Mouse (Mus musculus) stomach, embryonic 15.5 days (tissue): ENCODE measurements around the gene Gng12. TPM values are rescaled to one million over a fixed set of nuclear protein-coding genes. Genes with fewer than 3 reads are reported as not detected.

Experiments used
- ATAC-seq: fragments of 200-750 bp; cut with Nextera tagmentation; 2 replicates; pipeline ENCODE4 v1.8.0; 2017; ENCODE audit warnings: low read depth, moderate number of reproducible peaks, moderate TSS enrichment; ENCODE audit not compliant: insufficient read depth, low FRiP score
- H3K27ac ChIP-seq: fragments of 300-500 bp; sonication (generic); 2 replicates; pipeline ENCODE4 v1.5.1; 2015; ENCODE audit warnings: mild to moderate bottlenecking, inconsistent platforms
- H3K27me3 ChIP-seq: fragments of 300-500 bp; sonication (generic); replicated peaks from 2 replicates; pipeline ENCODE4 v1.6.1; 2015; ENCODE audit warnings: inconsistent platforms
- H3K36me3 ChIP-seq: fragments of 300-500 bp; sonication (generic); 2 replicates; pipeline ENCODE4 v1.6.1; 2015; ENCODE audit warnings: inconsistent platforms
- H3K4me1 ChIP-seq: fragments of 300-500 bp; sonication (generic); 2 replicates; pipeline ENCODE4 v1.6.1; 2015; ENCODE audit warnings: inconsistent platforms
- H3K4me2 ChIP-seq: fragments of 300-500 bp; sonication (generic); 2 replicates; pipeline ENCODE4 v1.6.1; 2015; ENCODE audit warnings: mild to moderate bottlenecking, inconsistent platforms
- H3K4me3 ChIP-seq: fragments of 300-500 bp; sonication (generic); replicated peaks from 2 replicates; pipeline ENCODE4 v1.5.1; 2015; ENCODE audit warnings: inconsistent platforms
- H3K9ac ChIP-seq: fragments of 300-500 bp; sonication (generic); 2 replicates; pipeline ENCODE4 v1.6.1; 2015; ENCODE audit warnings: inconsistent platforms
- H3K9me3 ChIP-seq: fragments of 300-500 bp; sonication (generic); 2 replicates; pipeline ENCODE4 v1.6.1; 2016; ENCODE audit warnings: inconsistent platforms
- WGBS: fragments of 180-500 bp; shearing (Covaris S2); methylation state at CpG from one replicate; pipeline ENCODE4 v1.1.7; 2015; 5-methylcytosine and 5-hydroxymethylcytosine counted together
- polyA plus RNA-seq: library from polyadenylated mRNA; unstranded; fragments of >200 nt; fragmentation: Nextera tagmentation; extraction: Ambion mirVana; gene quantifications from 2 replicates; pipeline ENCODE4 v1.2.1, GENCODE M21; 2015

The Gng12 gene
- polyA plus RNA-seq, 1 experiment from 2014 or later = 105 TPM

GRCm38 (mm10) chr6:66984079-66984478 lies 87.9 kb downstream of the Gng12 start:
- H3K4me2 ChIP-seq = no peak overlapping the region
- H3K27ac ChIP-seq = no peak overlapping the region
- H3K36me3 ChIP-seq = no peaks in the 10 kb centered on the region
- 0 out of 2 replicates have a peak, but pooled peaks cover 3% of the 10 kb centered on the region for H3K4me1 ChIP-seq
- H3K4me3 ChIP-seq = no peak overlapping the region
- no peaks in the 10 kb centered on the region for H3K9me3 ChIP-seq
- WGBS = 66% methylated on average over 5 of the region's 5 CpGs
- H3K9ac ChIP-seq = no peak overlapping the region
- no peak for ATAC-seq
- no peaks in the 10 kb centered on the region for H3K27me3 ChIP-seq

- Histone ChIP-seq H3K36me3 (no peaks in the 10 kb centered on the region), H3K9me3 (no peaks in the 10 kb centered on the region), H3K9ac (no peak overlapping the region), H3K4me2 (no peak overlapping the region), H3K4me3 (no peak overlapping the region), H3K27ac (no peak overlapping the region), H3K4me1 (0 out of 2 replicates have a peak, but pooled peaks cover 3% of the 10 kb centered on the region), H3K27me3 (no peaks in the 10 kb centered on the region)
- ATAC-seq = no peak
- 64% methylated on average over 3 of the region's 3 CpGs for WGBS
Measured at GRCm38 (mm10) chr6:66984672-66985071, 88.5 kb downstream of the Gng12 start.

- Histone ChIP-seq H3K27ac (no peak overlapping the region), H3K9ac (no peak overlapping the region), H3K9me3 (no peaks in the 10 kb centered on the region), H3K4me3 (no peak overlapping the region), H3K27me3 (no peaks in the 10 kb centered on the region), H3K4me1 (0 out of 2 replicates have a peak, but pooled peaks cover 3% of the 10 kb centered on the region), H3K4me2 (no peak overlapping the region), H3K36me3 (no peaks in the 10 kb centered on the region)
- WGBS = 66% methylated on average over 7 of the region's 7 CpGs
- no peak for ATAC-seq
Measured at GRCm38 (mm10) chr6:66985500-66985899, 89.3 kb downstream of the Gng12 start.

- ATAC-seq = no peak
- Histone ChIP-seq H3K9ac (no peak overlapping the region), H3K36me3 (no peaks in the 10 kb centered on the region), H3K27ac (no peak overlapping the region), H3K9me3 (no peaks in the 10 kb centered on the region), H3K27me3 (no peaks in the 10 kb centered on the region), H3K4me2 (no peak overlapping the region), H3K4me1 (0 out of 2 replicates have a peak, but pooled peaks cover 3% of the 10 kb centered on the region), H3K4me3 (no peak overlapping the region)
- WGBS = 85% methylated on average over 12 of the region's 12 CpGs
Measured at GRCm38 (mm10) chr6:66986063-66986462, 89.9 kb downstream of the Gng12 start.

GRCm38 (mm10) chr6:66987643-66988042 lies 91.4 kb downstream of the Gng12 start:
- Histone ChIP-seq H3K9me3 (no peaks in the 10 kb centered on the region), H3K36me3 (no peaks in the 10 kb centered on the region), H3K27ac (no peak overlapping the region), H3K27me3 (no peaks in the 10 kb centered on the region), H3K9ac (no peak overlapping the region), H3K4me2 (no peak overlapping the region), H3K4me3 (no peak overlapping the region), H3K4me1 (0 out of 2 replicates have a peak, but pooled peaks cover 8% of the 10 kb centered on the region)
- 47% methylated on average over 3 of the region's 3 CpGs for WGBS
- ATAC-seq = no peak; the same call in 1 of the 2 replicates

GRCm38 (mm10) chr6:66988363-66988762 lies 92.2 kb downstream of the Gng12 start:
- Histone ChIP-seq H3K4me3 (no peak overlapping the region), H3K9ac (no peak overlapping the region), H3K27ac (no peak overlapping the region), H3K4me1 (0 out of 2 replicates have a peak, but pooled peaks cover 8% of the 10 kb centered on the region), H3K4me2 (no peak overlapping the region), H3K9me3 (no peaks in the 10 kb centered on the region), H3K36me3 (no peaks in the 10 kb centered on the region), H3K27me3 (no peaks in the 10 kb centered on the region)
- 86% methylated on average over 9 of the region's 9 CpGs for WGBS
- no peak for ATAC-seq

GRCm38 (mm10) chr6:66989037-66989436 lies 92.8 kb downstream of the Gng12 start:
- no peak overlapping the region for H3K4me2 ChIP-seq
- H3K36me3 ChIP-seq = no peaks in the 10 kb centered on the region
- H3K27me3 ChIP-seq = no peaks in the 10 kb centered on the region
- H3K9me3 ChIP-seq = no peaks in the 10 kb centered on the region
- H3K4me1 ChIP-seq = 0 out of 2 replicates have a peak, but pooled peaks cover 8% of the 10 kb centered on the region
- H3K9ac ChIP-seq = no peak overlapping the region
- 84% methylated on average over 6 of the region's 6 CpGs for WGBS
- ATAC-seq = no peak
- no peak overlapping the region for H3K27ac ChIP-seq
- H3K4me3 ChIP-seq = no peak overlapping the region

GRCm38 (mm10) chr6:66989518-66989917 lies 93.3 kb downstream of the Gng12 start:
- Histone ChIP-seq H3K4me1 (0 out of 2 replicates have a peak, but pooled peaks cover 8% of the 10 kb centered on the region), H3K4me2 (no peak overlapping the region), H3K4me3 (no peak overlapping the region), H3K36me3 (no peaks in the 10 kb centered on the region), H3K27me3 (no peaks in the 10 kb centered on the region), H3K27ac (no peak overlapping the region), H3K9ac (no peak overlapping the region), H3K9me3 (no peaks in the 10 kb centered on the region)
- no peak for ATAC-seq
- 69% methylated on average over 3 of the region's 3 CpGs for WGBS

- no peak overlapping the region for H3K9ac ChIP-seq
- H3K4me3 ChIP-seq = no peak overlapping the region
- 48% methylated on average over 9 of the region's 9 CpGs for WGBS
- no peak overlapping the region for H3K4me2 ChIP-seq
- no peak for ATAC-seq
- 0 out of 2 replicates have a peak, but pooled peaks cover 6% of the 10 kb centered on the region for H3K4me1 ChIP-seq
- no peaks in the 10 kb centered on the region for H3K9me3 ChIP-seq
- H3K27me3 ChIP-seq = no peaks in the 10 kb centered on the region
- no peak overlapping the region for H3K27ac ChIP-seq
- no peaks in the 10 kb centered on the region for H3K36me3 ChIP-seq
Measured at GRCm38 (mm10) chr6:66992232-66992631, 96.0 kb downstream of the Gng12 start.

GRCm38 (mm10) chr6:66992786-66993185 lies 96.6 kb downstream of the Gng12 start:
- Histone ChIP-seq H3K27ac (no peak overlapping the region), H3K36me3 (no peaks in the 10 kb centered on the region), H3K4me3 (no peak overlapping the region), H3K9me3 (no peaks in the 10 kb centered on the region), H3K9ac (no peak overlapping the region), H3K4me1 (0 out of 2 replicates have a peak, but pooled peaks cover 5% of the 10 kb centered on the region), H3K4me2 (no peak overlapping the region), H3K27me3 (no peaks in the 10 kb centered on the region)
- WGBS = 81% methylated on average over 8 of the region's 8 CpGs
- no peak for ATAC-seq

GRCm38 (mm10) chr6:66994981-66995380 lies 98.8 kb downstream of the Gng12 start:
- Histone ChIP-seq H3K4me1 (0 out of 2 replicates have a peak, but pooled peaks cover 5% of the 10 kb centered on the region), H3K27ac (no peak overlapping the region), H3K4me3 (no peak overlapping the region), H3K9me3 (no peaks in the 10 kb centered on the region), H3K9ac (no peak overlapping the region), H3K4me2 (no peak overlapping the region), H3K36me3 (no peaks in the 10 kb centered on the region), H3K27me3 (no peaks in the 10 kb centered on the region)
- WGBS = 97% methylated on average over 8 of the region's 8 CpGs
- no peak for ATAC-seq

GRCm38 (mm10) chr6:66995825-66996224 lies 99.6 kb downstream of the Gng12 start:
- H3K9me3 ChIP-seq = no peaks in the 10 kb centered on the region
- 0 out of 2 replicates have a peak, but pooled peaks cover 5% of the 10 kb centered on the region for H3K4me1 ChIP-seq
- 88% methylated on average over 1 of the region's 1 CpGs for WGBS
- H3K4me2 ChIP-seq = no peak overlapping the region
- no peak overlapping the region for H3K27ac ChIP-seq
- no peaks in the 10 kb centered on the region for H3K27me3 ChIP-seq
- H3K4me3 ChIP-seq = no peak overlapping the region
- ATAC-seq = no peak
- H3K36me3 ChIP-seq = no peaks in the 10 kb centered on the region
- no peak overlapping the region for H3K9ac ChIP-seq

- Histone ChIP-seq H3K36me3 (no peaks in the 10 kb centered on the region), H3K4me3 (no peak overlapping the region), H3K9me3 (no peaks in the 10 kb centered on the region), H3K27me3 (no peaks in the 10 kb centered on the region), H3K27ac (no peak overlapping the region), H3K9ac (no peak overlapping the region), H3K4me1 (0 out of 2 replicates have a peak, but pooled peaks cover 5% of the 10 kb centered on the region), H3K4me2 (no peak overlapping the region)
- ATAC-seq = no peak
- 67% methylated on average over 1 of the region's 1 CpGs for WGBS
Measured at GRCm38 (mm10) chr6:66996257-66996656, 100.1 kb downstream of the Gng12 start.
